Mouse (Mus musculus) layer of hippocampus, postnatal 10 days (tissue): ENCODE data around the gene Gm9844. TPM values are rescaled to one million over a fixed set of nuclear protein-coding genes. Genes with fewer than 3 reads are reported as not detected.
A peak's percentile ranks its signal among the peaks of the same experiment; 100 is the strongest.
"Not testable (repeated sequence)": the region's sequence is repeated elsewhere in the genome, so short reads cannot be mapped to it uniquely, and the experiment has no call there.

Experiments used
- DNase-seq, 2 experiments: peaks; one replicate each; pipeline ENCODE4 v3.0.0; 2021; ENCODE audit warnings: low spot score in 2 of 2
- long read RNA-seq: library from polyadenylated mRNA; stranded (forward); transcript quantifications from one replicate; pipeline ENCODE4 v2.0.0, GENCODE M21; 2023
- total RNA-seq, 2 experiments: library from RNA; stranded (reverse); gene quantifications; 2 replicates each; pipeline ENCODE4 v1.2.3; 2021

Gene Gm9844
- total RNA-seq, result 1 to 10 TPM; 1.8 to 7.7 TPM
- long read RNA-seq, transcript Gm9844-201 (1 exons, 485 nt), result major isoform, 8 of 8 reads
- long read RNA-seq, partial matches to known transcripts, result 0 of 8 reads
- long read RNA-seq, other reads (novel, unspliced or antisense), result 0 of 8 reads

DNA sequence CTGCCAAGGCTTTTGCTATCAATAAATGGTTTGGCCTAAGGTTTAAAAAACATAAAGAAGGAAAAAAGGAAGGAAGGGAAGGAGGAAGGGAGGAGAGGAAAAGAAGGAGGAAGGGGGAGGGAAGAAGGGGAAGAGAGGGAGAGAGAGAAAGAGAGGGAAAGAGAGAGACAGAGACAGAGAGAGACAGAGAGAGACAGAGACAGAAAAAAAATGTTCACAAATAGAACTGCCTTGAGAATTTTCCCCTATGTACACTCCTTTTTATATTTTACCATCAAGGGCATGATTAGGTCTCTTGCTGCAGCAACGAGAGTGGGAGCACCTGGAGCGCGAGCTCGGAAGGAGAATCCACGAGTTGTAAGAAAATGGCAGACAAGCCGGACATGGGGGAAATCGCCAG is at the start of gene Gm9844:
Gm9844 (plus strand) TSS at position 301 of the 400 bp plus-strand sequence.
- DNase-seq, result no peak

DNA sequence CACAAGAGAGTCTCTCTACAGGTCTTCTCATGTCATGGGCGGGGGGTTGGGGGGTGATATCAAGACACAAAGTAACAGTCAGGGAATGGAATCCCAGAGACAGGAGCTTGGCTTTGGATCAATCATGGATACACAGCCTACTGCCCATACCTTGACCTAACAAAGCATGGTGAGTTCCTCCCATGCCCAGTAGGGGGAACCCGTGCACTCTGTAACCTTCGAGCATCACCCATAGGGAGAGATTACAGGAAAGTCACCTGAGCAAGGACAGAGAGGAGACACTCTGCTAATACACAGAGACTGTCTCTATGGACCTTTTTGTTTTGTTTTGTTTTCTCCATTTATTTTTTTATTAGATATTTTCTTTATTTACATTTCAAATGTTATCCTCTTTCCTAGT is 44.5 kb upstream of the Gm9844 start:
- DNase-seq, result peak; percentile 57 to 67

DNA sequence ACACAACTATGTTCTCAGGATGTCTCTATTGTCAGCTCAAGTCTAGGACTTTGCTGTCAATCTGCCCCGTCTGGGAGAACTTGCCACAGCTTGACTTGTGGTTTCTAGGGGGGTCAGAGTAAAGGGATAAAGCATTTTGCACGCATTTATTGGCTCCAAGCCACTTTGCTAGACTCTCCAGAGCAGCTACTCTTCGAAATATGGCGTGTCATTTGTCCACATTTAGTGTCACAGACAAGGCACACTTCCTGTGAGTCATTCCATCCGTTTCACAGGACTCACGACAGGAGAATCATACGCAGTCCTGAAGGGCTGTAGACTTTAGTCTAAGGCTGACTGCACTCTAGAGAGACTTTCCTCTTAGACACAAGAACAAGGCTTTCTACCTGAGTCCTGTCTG is 37.6 kb upstream of the Gm9844 start:
- no peak for DNase-seq

DNA sequence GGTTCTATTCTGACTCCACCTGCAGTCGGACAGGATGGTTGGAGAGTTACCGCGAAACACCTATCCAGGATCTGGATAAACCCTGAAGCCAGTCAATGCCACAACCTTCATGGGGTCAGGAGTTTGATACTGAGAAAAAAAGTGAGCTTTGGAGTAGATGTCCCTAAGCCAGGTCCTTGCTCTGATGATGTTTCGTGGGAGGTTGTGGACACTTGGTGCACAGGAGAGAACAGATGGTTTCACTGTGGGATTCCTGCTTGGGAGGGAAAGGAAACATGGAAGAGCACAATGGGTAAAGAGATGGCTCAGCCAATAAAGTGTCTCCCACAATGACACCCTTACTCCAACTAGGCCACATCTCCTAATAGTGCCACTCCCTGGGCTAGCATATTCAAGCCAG is 34.8 kb upstream of the Gm9844 start:
- DNase-seq, result no peak

DNA sequence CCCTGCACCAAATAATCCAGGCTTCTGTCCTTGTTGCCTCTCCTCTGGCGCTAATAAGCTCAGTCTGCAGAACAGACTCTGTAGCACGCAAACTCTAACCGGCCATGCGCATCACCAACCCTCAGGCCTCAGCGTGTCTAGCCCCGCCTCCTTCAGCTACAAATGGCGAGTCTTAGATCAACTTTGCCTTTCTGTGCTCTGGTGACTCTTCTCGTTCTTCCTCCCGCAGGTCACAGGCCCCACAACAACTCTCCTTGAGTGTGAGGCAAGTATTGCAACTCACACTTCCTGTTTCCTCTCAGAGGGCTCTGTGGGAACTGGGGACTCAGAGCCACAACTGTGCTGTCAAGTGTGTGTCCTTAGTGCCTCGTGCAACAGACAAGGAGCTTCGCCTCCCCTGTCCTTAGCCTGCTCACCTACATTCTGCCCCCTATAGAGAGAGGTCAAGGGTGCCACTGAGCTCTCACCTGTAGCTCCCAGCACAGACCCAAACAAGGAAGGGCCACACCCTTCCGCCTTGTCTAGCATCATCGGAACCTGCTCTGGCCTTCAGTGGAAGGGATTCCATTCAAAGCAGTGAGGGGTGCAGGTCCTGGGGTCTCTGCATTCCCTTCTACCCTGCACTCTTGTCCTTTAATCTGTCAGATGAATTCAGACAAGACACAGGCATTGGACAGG is 23.1 kb upstream of the Gm9844 start:
- not testable (repeated sequence) for DNase-seq

DNA sequence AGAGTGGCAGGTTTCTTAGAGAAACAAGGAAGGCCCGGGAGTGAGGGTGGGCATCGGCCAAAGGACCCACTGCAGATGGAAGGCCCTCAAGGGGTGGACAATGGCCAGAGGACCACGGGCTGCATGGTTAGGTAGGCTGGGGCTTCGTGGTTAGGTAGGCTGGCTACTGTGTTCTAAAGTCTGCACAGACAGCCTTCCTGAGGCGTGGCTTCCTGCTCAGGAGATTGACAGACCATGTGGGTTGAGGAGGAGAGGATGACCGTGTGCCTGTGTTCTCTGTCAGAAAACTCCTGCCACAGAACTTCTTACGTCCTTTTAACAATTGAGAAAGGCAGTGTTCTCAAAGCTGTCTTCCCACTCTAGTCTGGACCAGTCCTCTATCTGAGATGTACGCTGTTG is 22.6 kb upstream of the Gm9844 start:
- DNase-seq, result no peak

DNA sequence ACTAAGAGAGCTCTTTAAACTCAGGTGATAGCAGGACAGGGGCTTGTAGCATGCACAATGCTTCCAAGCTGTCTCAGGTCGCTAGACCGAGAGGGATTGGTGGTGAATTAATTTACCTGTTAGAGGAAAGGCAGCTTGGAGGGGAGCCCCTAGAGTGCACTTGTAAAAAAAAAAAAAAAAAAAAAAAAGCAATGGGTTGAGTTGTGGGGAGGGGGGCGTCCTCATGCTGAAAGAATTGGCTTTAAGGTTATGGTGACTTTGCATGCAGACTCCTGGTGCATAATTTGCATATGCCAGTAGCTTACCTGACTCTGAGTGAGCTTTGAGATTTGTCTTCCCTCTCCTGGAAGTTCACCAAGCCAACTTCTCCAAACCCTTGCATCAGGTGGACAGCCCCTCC is 21.7 kb upstream of the Gm9844 start:
- no peak for DNase-seq

DNA sequence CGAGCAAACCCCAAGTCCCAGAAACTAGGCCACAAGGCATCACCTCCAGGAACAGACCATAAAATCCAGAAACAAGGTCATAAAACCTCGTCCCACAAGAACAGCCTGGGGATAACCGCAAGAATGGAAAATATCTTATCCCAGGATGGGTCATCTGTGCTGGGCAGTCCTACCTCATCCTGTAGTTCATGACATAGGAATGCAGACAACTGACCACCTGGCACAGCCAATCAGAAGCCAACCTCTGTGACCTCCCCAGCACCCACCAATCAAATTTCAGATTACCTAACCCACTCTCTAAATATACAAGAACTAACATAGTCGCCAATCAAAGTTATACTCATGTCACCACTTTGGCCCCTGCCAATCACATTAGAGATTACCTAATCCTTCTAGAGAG is 21.0 kb upstream of the Gm9844 start:
- no peak for DNase-seq

DNA sequence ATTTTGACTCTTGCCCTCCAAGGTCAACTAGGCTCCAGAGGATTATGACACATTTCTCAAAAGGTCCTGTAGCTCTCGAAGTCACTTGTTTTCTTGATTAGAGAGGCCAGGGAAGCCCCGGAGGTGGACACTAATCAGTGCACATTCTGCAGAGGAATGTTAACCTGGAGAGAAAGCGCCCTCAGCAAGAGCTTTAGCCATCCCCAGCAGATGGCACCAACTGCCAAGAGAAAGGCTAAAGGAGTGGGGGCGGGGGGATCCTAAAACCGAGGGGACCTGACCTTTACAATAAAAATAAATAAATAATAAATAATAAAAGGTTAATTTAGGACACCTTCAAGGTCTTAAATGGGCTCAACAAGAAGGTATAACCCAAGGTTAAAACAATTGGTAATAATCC is 17.9 kb upstream of the Gm9844 start:
- no peak for DNase-seq

DNA sequence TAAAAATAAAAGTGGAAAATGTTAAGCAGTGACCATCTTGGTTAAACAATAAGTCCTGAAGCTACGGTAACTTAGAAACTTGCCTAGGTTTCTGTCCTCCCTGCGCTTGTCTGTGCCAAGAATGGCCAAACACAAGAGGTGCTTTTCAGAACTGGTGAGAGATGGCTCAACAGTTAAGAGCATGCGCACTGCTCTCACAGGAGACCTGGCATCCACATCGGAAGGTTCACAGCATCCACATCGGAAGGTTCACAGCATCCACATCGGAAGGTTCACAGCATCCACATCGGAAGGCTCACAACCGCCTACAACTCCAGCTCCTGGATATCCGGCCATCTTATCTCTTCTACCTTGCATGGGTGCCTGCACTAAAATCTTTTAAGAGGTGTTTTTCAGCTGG is 16.8 kb upstream of the Gm9844 start:
- no peak for DNase-seq

DNA sequence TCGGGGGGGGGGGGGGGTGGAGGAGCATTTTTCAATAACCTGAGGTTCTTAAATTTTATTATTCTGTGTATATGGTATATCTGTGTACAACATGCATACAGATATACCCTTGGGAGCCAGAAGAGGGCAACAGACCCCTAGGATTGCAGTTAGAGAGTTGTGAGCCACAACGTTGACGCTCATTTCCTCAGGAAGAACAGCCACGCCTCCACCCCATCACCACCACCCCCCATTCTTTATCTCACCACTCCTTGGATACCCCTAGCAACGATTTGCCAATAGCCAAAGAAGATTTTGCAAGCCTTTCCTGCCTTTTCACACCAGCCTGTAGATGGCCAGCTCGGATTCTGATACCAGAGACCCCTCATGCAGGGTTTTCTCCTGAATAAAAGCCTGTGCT is 16.3 kb upstream of the Gm9844 start:
- DNase-seq, result peak in 1 of 2 experiments; percentile 7

DNA sequence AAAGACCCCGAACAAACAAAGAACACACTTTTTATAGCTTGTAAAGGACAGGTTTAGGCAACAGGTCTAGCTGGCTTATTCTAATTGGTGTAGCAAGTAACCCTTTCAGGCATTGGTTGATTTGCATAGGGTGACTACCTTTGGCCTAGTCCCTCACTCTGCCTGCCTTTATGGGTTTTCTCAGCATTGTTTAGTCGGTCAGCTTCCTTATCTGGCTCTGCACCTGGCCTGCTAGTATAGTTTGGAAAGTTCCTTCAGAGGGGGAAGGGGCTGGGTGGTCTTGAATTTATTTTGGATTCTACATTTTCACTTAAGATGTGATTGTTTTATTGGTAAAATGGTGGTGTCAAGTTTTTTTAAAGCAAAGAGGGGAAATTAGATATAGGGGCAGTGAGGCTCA is 15.4 kb upstream of the Gm9844 start:
- not testable (repeated sequence) for DNase-seq

DNA sequence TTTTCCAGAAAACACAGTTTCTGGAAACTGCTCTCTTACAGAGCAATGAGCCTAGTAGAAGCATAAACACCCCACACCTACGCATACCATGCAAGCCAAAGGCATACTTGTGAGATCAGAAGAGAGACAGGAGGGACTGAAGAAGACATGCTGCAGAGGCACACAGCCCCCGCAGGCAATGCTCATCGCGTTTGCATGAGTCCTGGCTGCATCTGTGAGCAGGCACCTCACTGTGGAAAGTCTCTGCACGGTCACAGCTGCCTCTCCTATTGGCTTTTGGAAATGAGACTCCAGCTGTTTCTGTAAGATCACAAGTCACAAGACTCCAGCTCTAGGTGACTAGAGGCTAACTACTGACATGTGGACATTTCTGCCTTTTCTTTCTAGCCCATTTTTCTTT is 11.9 kb upstream of the Gm9844 start:
- DNase-seq, result no peak

DNA sequence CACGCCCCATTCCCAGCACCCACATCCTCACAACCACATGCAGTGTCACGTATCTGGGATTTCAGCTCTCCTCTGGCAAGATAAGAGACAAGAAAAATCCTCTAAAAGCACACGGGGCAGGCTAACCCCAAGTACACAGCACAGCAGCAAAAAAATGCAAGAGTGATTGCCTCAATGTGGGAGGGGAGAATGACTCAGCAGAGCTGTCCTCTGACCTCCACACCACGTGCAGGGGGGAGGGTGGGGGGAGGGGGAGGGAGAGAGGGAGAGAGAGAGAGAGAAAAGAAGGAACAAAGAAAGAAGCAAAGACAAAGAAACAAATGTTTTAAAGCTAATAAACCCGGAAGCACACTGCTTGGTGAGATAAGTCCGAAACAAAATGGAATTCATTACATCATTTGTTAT is 11.1 kb upstream of the Gm9844 start:
- no peak for DNase-seq

DNA sequence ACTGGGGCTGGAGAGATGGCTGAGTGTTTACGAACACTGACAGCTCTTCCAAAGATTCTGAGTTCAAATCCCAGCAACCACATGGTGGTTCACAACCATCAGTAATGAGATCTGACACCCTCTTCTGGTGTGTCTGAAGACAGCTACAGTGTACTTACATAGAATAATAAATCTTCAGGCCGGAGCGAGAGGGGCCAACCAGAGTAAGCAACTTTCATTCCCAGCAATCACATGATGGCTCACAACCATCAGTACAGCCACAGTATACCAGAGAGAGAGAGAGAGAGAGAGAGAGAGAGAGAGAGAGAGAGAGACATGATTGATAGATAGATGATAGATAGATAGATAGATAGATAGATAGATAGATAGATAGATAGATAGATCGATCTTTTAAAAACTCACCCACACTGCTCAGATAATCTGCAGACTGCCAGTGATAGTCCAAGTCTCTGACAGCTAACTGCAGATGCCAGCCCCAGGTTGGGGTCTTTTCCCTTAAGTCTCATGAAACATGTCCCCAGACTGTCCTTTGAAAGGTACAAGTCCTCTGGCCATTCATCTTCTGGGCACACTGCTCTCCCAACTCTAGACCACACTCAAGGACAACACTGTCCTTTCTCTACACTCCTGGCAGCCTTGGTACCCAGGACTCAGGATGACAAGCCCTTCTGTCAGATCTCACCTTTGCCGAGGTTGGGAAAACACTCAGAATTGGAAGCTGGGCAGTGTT is 10.3 kb upstream of the Gm9844 start:
- DNase-seq, result no peak

DNA sequence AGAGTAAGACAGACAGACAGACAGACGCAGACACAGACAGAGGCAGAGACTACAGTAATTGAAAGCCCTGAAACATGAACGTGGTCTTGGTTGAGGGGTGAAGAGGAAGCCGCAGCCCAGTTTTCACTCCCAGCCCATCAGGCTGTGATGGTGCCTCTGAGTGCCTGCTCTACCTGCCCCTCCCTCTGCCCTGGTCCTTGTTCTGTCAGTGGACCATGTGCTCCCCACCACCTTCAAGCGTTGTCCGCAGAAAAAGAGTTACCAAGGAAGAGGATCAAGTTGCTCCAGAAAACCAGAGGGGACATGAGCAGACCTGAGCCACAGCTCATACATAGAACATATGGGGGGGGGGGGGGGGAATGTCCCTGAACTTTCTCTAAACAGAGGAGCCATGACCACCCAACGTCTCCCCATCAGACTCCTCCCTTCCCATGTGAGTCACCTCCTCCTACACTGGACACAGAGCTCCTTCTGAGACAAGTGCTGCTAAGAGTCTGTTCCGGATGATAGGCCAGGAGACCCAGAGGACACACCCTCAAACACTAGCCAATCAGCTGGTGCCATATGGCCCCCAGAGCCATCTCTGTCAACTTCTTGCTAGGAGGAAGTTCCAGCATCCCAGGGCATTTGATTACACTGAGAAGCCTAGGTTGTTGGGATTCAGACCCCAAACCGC is 9.3 kb upstream of the Gm9844 start:
- no peak for DNase-seq

DNA sequence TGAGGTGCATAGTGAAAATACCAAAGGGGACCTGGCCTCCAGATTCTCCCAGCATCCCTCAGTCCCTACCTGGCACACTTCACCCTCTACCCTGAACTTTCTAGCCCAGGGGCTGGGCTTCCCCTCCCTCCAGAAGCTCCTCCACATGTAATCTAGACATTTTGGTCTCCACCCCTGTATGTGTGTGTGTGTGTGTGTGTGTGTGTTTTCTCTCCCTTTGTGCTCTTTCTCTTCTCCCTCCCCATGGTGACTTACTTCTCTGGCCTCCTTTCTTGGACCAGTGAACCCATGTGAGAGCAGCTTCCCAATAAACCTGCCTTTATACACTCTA is 8.8 kb upstream of the Gm9844 start:
- DNase-seq, result no peak

DNA sequence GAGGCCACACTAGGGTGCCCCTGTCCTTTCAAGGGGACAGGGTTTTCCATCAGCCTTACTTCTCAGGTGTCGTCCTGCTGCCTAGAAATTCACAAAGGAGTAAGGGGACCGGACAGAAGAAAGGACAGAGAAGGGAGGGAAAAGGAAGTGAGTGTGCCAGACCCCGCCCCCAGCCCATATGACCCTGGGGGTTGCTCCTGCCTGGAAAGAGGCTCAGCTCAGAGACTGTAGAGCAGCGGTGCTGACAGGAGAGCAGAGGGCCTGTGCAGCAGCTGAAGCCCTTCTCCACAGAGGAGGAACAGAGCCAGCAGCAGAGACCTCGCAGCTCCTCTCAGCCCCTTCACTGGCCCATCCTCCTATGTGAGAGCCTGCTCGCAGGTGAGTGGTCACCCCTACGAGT is 8.3 kb upstream of the Gm9844 start:
- no peak for DNase-seq

DNA sequence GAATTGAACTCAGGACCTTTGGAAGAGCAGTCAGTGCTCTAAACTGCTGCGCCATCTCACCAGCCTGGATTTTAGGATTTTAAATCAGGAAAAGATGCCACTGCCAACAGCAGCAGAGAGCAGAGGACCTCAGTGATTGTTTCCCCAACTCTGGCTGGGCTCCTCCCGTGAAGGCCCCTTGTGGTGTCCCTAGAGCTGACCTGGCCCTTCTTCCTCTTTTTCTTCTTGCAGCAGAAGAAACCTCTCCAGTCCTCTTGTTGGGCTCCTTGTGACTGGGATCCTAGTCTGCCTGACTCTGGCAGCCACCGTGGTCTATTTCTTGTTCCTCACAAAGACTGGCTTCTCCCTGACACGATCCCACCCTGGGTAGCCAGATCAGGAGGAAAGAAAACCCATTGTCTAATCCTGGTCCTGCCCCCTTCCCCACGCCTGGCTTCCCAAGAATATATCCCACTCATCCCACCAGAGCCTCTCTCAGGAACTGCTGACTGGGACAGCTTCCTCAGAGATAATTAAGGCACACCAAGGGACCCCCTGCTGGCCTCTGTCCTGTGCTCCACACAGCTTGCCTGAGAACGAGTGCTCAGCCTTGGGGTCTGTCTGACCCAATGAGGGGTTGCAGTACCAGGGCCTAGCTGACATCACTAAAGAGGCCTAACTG is 5.4 kb upstream of the Gm9844 start:
- no peak for DNase-seq

DNA sequence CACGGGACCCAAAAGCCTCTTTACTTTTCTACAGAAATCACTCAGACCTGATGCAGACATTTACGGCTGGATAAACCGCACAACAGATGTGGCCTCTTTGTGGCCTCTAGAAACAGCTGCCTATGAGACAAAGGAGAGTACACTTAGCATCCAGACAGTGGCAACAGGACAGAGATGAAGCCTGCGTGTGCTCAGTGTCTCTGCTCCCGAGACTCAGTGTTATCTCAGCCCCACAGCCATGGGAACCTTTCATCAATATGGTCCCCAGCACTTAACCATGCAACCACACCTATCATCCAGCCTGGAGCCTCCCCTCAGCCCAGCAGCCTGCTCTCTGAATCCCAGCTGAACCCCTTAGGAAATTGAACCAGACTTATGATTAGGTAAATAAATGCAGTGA is 2.8 kb upstream of the Gm9844 start:
- no peak for DNase-seq

DNA sequence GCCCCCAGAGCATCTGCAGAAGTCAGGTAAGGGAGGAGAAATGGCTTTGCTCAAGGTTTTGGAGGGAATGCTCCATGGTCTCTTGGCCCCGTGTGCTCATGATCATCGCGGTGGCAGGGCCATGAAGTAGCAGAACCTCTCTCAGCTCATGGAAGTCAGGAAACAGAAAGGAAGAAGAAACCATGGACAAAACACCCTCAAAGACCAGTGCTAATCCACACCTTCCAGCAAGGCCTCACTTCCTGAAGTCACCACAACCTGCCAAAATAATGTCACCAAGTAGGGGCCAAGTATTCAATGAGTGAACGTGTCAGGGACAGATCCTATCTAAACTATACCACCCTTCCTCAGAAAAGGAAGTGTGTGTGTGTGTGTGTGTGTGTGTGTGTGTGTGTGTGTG is 840 bp downstream of the Gm9844 start:
- DNase-seq, result no peak

DNA sequence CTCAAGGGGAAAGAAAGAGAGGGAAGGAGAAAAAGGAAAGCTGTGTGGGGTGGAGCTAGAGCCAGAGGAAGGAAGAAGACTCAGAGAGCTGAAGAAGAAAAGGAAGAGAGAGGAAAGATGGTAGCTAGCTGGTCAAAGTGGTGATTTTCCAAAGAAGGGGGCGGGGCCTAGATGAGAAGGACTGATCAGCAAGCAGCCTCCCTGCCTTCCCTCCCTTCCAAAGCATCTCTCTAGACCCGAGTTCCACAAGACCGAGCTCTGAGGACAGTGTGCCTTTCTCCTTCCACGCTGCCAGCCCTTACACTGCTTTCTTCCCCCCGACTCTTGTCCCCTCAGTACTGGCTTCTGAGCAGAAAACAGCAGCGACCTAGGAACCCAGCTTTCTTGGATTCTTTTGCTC is 2.1 kb downstream of the Gm9844 start:
- no peak for DNase-seq
